Mouse (Mus musculus): ENCODE measurements around the gene Col5a3.
"Not testable (repeated sequence)": the region's sequence is repeated elsewhere in the genome, so short reads cannot be mapped to it uniquely, and the experiment has no call there.

Gene Col5a3

DNA sequence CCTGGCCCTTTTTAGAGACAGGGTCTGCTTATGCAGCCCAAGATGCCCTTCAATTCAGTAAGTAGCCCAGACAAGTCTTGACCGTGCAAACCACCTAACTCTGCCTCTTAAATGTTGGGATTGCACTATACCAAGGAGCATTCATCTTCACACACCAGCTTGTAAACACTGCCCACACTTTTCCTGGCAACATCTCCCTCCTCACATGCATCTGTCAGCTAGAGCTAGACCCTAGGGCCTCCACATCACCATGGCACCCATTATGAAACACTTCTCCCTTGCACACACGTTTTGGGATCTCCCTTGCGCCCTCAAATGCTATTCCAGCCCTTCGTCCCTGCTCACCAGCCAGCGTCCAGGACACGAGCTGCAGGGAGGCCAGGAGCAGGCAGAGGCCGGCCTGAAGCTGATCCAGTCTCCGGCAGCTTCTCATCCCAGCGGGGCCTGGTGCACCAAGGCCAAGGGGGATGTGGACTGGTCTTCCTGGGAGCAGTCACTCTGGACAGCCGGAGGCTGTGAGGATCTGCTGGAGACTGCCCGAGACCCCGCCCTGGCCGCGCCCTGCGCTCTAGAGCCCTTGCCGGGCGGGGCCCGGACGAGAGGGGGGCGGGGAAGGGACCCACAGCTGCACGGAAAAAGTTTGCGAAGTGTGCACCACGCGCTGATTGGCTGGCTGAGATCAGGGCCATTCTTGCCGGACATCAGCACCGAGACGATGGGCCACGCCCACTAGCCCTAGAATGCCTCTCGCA lies at the start of gene Col5a3:
Gene Col5a3, minus strand, starts transcription at position 547 of the 752 bp plus-strand sequence.
- DNase-seq, result peak in 1 of 2 experiments; percentile 21

DNA sequence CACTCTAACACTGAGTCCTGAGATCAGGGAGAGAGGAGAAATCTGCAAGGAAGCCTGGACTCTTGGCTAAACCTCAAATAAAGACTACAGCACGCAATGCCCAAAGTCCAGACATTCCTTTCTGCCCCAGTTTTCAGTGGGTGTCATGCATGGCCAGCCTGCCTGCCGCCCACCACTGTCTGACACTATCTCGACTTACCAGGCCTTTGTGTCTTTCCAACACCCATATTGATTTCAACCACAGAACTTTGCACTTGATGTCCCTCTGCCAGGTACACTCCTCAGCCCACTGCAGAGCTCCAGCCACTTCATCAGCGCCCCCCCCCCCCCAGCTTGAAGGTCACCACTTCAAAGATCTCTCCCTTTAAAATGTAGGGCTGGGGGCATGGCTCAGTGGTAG lies 47.4 kb upstream of the Col5a3 start:
- no peak for DNase-seq

DNA sequence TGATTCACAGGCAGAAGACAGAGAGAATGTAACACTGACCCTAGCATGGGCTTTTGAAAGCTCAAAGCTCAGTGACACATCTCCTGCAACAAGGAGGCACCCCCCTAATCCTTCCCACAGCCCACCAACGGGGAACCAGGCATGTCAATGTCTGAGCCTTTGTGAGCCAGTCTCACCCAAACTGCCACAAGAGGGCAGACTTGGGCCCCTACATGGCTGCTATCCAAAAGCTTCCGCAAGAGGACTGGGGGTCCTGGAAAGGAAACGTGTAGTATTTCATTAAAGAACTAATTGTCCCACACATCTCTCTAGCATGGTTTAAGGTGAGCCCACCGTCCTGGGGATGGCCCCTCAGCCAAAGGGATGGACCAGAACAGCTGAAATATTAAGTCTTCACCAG lies 47.0 kb upstream of the Col5a3 start:
- peak; percentile 11 to 38 for DNase-seq

DNA sequence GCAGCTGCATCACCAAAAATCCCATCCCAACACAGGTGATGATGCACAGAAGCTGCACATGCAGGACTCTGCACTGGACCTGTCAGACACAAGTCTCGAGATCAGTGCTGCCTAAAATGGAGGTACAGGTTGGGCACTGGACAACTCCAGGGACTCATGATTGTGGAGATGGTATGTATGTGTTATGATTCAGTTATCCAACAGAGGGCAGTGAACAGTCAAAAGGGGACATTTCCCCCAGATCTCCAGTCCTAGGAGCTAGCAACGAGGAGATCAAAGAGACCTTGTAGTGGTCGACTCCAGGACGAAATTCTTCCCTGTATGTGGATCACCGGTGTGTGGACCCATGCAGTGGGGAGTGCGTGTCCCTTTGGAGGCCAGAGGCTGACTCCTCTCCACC lies 45.1 kb upstream of the Col5a3 start:
- DNase-seq, result no peak

DNA sequence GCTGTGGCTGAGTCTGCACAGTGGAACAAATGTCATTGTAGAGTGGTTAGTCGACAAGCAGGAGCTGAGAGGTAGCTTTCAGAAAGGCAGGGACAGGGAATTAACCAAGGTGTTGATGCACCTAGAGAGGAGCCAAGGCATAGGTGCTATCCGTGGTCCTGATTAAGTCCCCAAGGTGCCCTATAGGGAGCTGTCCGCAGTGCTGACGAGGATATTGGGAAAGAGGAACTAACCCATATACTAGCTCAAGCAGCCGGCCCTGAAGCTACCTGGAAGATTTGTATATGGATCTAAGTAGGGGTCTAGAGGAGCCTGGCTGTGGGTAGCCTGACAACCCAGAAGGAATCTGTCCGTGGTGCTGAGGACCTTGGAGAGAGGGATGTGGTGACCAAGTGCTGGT lies 42.3 kb upstream of the Col5a3 start:
- DNase-seq, result no peak

DNA sequence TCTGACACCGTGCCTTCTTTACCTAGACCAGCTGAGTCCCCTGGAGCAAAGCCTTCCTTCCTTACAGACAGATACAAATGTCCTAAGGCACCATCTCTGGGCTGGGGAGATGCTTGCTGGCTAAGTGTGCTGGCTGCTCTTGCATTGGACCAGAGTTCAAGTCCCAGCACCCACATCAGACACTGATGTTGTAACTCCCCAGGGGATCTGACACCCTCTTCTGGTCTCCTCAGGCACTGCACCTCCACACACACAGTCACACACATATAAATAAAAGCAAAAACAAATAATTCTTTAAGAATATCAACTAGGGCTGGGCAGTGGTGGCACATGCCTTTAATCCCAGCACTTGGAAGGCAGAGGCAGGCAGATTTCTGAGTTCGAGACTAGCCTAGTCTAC lies 35.3 kb upstream of the Col5a3 start:
- DNase-seq, result no peak

DNA sequence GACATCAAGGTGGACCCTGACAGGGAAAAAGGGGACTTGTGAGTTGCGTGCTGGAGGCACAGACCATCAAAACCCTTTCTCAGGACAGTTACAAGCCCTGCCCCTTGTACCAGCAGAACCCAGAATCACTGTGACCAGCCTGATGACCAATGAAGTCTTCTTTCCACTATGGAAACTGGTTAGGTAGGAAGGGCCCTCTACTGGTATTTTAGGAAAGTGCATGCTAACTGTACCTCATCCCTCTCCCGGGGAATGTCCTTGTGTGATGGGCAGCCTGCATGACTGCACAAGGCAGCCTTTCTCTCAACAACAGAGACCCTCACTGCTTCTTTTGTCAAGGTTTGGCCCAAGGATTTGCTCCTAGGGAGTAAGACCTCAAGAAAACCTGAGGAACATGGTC lies 27.8 kb upstream of the Col5a3 start:
- peak in 1 of 2 experiments; percentile 20 for DNase-seq

DNA sequence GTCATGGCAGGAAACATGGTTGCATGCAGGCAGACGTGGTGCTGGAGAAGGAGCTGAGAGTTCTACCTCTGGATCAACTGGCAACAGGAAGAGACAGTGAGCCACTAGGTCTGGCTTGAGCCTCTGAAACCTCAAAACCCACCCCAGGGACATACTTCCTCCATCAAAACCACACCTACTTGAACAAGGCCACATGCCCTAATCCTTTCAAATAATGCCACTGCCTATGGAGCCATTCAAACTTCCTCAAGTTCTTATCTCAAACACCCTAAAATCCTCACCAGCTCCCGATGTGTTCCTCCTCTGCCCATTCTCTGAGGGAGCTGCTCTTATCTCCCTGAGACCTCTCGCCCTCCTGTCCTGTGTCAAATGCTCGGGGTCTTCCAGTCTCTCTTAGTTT lies 27.3 kb upstream of the Col5a3 start:
- DNase-seq, result no peak

DNA sequence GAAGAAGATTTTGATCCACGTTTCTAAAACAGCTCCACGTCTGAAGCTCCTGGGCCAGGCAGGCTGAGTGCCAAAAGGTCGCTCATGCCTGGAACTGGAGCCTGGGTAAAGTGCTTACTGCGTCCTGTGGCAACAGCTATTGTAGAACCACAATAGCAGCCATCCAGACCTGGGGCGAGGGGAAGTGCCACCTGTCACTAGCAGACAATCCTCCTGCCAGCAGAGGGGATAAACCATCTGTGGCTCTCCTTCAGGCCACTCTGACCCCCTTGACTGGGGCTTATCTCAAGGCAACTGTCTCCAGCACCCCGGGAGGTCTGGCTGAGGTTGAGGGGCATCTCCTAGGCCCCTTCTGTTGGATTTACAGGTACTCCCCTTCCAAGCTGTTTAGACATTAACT lies 24.1 kb upstream of the Col5a3 start:
- DNase-seq, result peak; percentile 8 to 42

DNA sequence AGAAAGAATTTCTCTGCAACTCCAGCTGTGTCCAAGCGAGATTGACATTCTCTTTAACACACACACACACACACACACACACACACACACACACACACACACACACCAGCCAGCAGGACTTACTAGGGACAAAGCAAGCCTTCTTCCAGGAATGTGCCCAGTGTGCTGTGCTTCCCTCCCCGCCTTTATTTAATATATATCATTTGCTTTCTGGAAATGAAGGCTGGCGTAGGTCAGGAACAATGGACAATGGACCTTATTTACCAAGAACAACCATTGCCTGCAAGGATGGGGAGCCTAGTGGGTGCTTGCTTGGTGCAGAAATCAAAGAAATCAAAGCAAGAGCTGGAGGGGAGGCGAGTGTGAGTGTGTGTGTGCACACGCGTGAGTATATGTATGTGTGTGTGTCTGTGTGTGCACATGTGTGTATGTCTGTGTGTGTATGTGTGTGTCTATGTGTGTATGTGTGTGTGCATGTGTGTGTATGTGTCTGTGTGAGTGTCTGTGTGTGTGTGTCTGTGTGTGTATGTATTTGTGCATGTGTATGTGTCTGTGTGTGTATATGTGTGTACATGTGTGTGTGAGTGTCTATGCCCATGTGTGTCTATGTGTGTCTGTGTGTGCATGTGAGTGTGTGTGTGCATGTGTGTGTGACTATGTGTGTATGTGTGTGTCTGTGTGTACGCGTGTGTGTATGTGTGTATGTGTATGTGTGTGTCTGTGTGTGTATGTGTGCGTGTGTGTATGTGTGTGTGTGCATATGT lies 22.5 kb upstream of the Col5a3 start:
- no peak for DNase-seq

DNA sequence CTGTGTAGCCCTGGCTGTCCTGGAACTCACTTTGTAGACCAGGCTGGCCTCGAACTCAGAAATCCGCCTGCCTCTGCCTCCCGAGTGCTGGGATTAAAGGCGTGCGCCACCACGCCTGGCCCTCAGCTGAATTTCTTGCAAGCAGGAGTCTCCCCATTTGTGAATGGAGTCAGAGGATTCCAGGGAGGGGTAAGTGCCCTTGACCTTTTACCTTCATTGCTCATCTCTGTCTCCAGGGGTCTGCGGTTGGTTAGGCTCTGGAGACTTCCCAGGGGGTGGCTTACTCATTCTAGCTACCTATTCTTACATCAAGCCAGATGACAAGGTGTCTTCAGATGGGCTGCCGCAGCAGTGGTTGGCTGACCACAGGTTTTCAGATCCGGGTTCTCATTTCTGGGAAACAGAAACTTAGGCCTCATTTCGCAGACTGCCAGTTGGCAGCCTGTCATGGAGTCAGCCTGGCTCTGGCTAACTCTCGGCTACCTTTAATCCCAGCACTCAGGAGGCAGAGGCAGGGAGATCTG lies 20.6 kb upstream of the Col5a3 start:
- DNase-seq, result not testable (repeated sequence)

DNA sequence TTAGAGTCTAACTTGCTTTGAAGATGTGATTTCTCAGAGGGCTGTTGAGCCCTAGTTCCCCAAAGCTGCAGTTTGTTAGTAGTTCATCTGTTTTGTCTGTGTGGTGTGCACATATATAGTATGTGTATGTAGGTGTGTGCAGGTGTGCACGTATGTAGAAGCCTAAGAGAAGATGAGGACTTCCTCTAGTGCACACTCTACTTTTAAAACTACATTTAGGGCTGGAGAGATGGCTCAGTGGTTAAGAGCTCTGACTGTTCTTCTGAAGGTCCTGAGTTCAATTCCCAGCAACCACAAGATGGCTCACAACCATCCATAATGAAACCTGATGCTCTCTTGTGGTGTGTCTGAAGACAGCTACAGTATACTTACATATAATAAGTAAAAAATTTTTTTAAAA lies 20.0 kb upstream of the Col5a3 start:
- DNase-seq, result no peak

DNA sequence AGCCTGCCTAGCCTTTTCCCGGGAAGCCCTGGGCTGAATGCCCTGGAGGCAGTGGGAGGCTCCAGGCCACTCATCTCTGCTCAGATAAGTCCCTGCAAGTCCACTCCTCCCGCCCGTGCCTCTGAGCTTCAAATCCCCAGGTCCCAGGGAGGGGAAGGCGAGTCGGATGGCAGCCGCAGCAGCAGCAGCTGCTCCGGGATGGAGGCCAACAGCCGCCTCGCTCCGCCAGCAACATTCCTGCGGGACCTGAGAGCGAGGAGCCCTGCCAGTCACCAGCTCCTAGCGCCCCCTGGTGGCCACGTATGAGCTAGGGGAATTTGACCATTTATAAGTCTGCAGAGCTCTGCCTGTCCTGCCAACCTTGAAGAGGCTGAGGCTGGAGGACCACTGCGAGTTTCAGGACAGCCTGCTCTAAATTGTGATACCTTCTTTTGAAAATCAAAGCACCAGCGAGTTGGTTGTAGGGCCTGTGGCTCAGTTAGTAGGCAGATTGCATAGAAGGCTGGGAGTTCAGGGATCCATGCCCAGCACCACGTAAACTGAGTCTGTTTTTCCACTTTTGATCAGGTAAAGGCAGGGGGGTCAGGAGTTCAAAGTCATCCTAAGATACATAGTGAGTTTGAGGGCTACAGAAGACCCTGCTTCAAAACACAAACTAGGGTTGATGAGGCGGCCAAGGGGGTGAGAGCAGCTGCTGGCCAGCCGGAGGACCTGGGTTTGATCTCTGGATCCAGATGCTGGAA lies 16.2 kb upstream of the Col5a3 start:
- DNase-seq, result peak; percentile 93 to 96

DNA sequence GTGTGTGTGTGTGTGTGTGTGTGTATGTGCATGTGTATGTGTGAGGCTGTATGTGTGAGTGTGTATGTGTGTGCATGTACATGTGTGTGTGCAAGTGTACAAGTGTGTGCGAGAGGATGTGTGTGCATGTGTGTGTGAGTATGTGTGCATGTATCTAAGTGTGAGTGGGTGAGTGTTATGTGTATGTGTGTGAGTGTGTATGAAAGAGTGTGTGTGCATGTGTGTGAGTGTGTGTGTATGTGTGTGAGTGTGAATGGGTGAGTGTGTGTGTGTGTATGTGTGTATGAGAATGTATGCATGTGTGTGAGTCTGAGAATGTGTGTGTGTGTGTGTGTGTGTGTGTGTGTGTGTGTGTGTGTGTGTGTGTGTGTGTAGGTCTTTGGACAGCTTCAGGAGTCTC lies 13.3 kb upstream of the Col5a3 start:
- no peak for DNase-seq

DNA sequence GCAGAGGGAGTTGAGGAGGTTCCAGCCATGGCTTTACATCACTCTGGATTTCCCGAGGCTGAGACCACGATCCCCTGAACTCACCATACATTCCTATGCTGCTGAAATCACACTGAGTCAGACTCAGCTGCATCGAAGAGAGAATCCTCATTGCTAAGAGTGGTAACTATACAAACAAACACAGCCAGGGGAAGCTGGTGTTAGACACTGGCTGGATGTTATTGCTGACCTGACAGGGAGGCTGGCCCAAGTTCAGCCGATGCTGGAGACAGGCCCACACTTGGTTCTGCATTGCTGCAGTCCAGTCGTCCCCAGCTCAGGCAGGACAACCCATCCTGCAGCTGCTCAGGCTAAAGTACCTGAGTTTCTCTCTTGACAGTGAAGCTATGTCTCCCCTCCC lies 10.9 kb upstream of the Col5a3 start:
- no peak for DNase-seq

DNA sequence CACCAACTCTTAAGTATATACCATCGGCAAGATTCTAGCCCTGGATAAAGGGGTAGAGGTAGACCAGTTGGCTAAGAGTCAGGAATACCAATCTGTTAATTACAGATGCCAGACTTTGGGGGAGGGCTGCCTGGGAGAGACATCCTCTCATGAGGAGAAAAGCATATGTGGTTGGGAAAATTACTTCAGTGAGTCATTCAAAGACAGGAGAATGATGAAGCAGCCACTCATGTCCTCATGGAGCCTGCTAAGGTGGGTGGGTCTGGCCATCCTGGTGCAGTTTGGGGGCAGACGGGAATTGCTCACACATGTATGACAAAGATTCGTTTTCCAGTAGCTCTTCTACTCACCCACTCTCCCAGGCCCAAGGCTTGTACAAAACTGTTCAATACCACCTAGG lies 8.0 kb upstream of the Col5a3 start:
- no peak for DNase-seq

DNA sequence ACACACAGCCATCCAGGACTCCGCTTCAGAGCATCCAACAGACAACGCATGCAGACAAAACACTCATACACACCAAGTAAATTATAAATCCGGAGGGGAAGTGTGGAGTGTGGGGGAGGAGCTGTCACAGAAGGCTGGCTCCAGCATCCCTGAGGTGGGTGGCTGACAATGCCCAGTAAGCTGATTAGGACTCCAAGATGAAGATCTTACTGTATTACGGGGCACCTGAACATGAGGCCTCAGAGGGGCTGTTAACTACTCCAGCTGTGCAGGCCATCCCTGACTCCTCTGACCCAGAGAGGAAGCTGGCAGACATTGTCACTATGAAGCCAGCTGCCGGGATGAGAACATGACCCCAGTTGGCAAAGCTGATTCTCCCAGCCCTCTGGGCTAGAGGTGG lies 5.1 kb upstream of the Col5a3 start:
- no peak for DNase-seq

DNA sequence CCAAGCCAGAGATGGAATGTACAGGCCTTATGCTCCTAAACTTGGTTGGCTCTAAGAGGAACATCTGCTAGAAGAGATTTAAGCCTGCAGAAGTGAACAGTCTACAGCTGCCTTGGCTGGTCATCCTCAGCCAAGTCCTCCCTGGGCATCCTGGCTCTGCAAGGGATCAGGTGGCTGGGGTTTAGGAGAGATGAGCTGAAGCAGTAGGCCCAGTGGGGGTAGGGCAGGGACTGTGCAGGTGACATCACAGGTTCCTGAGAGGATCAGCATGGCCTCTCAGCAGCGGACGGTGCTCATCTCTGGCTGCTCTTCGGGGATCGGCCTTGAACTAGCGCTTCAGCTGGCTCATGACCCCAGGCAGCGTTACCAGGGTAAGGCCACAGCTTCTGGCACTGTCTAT lies 3.4 kb upstream of the Col5a3 start, which contains the start of gene Rdh8:
Gene Rdh8, plus strand, starts transcription at position 268 of the 400 bp plus-strand sequence.
- no peak for DNase-seq

DNA sequence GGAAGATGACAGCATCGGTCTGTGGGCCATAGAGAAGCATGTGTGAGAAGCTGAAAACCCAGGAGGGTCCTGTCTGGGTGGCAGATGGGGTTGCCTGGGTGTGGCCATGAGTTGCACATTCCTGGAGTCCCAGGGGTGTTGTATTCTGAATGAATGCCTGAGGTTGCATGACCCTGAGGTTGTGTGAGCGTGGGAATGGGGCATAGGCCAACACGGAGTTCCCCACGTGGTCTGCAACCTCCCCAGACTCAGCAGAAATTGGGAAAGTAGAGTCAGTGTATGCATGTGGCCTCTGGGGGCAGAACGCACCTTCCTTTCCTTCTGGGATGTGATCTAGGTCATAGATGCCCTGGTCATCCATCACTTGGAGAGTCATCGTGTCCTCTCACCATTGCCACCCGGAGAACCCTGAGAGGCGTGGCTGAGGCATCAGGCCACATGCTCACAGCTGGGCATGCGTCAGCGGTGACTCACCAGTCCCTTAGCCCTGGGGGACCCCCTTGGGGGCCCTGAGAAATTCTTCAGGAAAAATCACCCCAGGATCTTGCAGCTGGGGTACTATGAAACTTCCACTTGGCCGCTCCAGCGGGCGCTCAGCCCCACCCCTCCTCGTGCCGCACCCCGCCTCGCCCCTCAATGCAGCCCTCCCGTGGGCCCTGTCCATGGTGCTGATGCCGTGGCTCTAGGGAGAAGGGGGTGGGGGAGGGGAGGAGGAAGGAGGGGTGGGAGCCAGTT lies 2.2 kb downstream of the Col5a3 start:
- DNase-seq, result peak in 1 of 2 experiments; percentile 12

DNA sequence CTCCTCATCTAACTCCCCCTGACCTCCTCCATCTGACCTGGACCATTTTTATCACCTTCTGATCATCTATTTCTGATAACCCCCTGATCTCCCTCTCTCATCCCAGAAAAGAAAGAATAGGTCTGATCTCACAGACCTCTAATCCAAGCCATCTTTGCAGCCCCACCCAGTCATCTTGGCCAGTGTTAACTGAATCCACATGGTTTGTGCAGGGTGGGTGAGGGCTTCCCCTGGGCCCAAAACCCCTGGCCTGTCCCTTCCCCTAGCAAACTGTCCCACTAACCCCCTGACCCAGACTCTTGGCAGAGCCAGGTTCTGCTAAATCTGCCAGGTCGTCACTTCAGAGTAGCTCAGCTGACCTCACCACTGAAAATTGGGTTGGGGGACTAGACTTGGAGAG lies 4.1 kb downstream of the Col5a3 start:
- DNase-seq, result no peak

DNA sequence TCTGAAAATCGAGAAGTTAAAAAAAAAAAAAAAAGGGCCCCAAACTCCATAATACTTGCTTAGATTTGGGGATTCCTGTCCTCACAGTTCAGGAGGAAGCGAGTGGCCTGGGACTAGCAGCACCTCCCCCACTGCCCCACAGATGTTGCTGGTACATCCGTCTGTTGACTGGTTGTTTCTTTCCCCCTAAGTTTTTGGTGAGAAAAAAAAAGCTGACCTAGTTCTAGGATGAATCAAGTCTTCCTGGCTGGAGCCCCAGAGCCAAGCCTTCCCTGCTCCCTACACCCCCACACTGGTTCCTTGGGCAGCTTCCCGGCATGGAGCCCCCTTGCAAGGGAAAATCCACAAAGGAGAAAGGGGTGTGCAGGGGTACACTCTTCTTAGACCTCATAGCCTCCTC lies 4.6 kb downstream of the Col5a3 start:
- DNase-seq, result no peak

DNA sequence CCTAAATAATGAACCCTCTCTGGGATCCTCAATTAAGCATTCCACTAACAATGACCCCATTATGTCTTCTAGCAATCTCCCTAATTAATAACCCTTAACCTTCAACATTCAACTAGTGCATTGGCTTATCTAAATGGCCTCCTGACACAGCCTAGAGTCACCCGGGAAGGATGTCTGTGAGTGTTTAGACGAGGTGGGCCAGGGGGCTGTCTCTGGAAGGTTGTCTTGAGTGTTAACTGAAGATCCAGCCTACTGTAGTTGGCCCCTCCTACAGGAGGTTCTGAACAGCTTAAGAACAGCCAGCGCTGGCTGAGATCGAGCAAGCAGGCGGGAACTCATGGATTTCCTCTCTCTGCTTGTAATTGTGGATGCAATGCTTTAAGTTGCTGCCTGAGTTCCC lies 9.2 kb downstream of the Col5a3 start:
- DNase-seq, result no peak

DNA sequence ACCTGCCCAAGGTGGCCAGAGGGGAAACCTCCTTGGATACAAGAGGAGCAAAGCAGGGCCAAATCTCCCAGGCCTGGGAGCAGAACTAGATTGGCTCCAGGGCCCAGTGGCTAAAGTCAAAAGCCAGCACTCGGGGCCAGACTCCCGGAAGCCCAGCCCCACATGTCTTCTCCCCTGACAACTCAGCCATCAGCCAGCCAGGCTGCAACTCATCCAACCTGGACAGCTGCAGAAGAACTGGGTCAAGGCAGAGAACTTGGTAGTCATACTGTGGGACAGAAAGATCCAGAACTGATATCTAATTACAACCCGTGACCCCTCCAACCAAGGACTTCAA lies 9.7 kb downstream of the Col5a3 start:
- DNase-seq, result no peak

Data from cerebellum, postnatal 25 days (tissue).